Mouse (Mus musculus) left cerebral cortex, postnatal 14 days (tissue): ENCODE measurements at regions not wholly inside any gene's neighbourhood (a gene's known extent, or its start where the extent isn't known, plus 50 kb on each side); places are given as distances from the start of the nearest gene placed in this dataset.

Experiments used
- DNase-seq, 2 experiments: peaks; one replicate each; pipeline ENCODE4 v3.0.0; 2021 to 2022; ENCODE audit warnings: low spot score in 2 of 2, mixed read lengths in 1 of 2
- intact Hi-C: fragments of 180-260 bp; cut with DNase I; formaldehyde crosslinking; loops from one replicate; pipeline ENCODE4 v1.15.1; 2025

GRCm38 (mm10) chr12:35734371-35734770 is 191.0 kb upstream of the Agr3 start:
- intact Hi-C loops = no loop called here
- DNase-seq = no peak

GRCm38 (mm10) chr12:35733580-35733979 is 191.8 kb upstream of the Agr3 start:
- intact Hi-C loops = no loop called here
- no peak for DNase-seq

GRCm38 (mm10) chr12:35725910-35726309 is 191.1 kb upstream of the Ahr start:
- DNase-seq = peak; percentile 15 to 42

GRCm38 (mm10) chr12:35724132-35724531 is 189.3 kb upstream of the Ahr start:
- intact Hi-C loops = no loop called here
- no peak for DNase-seq

More at GRCm38 (mm10) chr12:35725910-35726309, 191.1 kb upstream of the Ahr start:
- intact Hi-C loops = no loop called here

- intact Hi-C loops = no loop called here
- no peak for DNase-seq
Measured at GRCm38 (mm10) chr12:35712671-35713070, 177.8 kb upstream of the Ahr start.

- intact Hi-C loops = no loop called here
- DNase-seq = no peak
Measured at GRCm38 (mm10) chr12:35711549-35712070, 176.8 kb upstream of the Ahr start.

- no peak for DNase-seq
- intact Hi-C loops = no loop called here
Measured at GRCm38 (mm10) chr12:35710323-35710722, 175.5 kb upstream of the Ahr start.

GRCm38 (mm10) chr12:35703479-35703878 is 168.6 kb upstream of the Ahr start:
- DNase-seq = no peak

GRCm38 (mm10) chr12:35702674-35703073 is 167.8 kb upstream of the Ahr start:
- intact Hi-C loops = no loop called here

More at GRCm38 (mm10) chr12:35703479-35703878, 168.6 kb upstream of the Ahr start:
- intact Hi-C loops = no loop called here

GRCm38 (mm10) chr12:35694253-35694652 is 159.4 kb upstream of the Ahr start:
- DNase-seq = no peak

More at GRCm38 (mm10) chr12:35702674-35703073, 167.8 kb upstream of the Ahr start:
- DNase-seq = no peak

GRCm38 (mm10) chr12:35690914-35691313 is 156.1 kb upstream of the Ahr start:
- DNase-seq = no peak
- intact Hi-C loops = no loop called here

More at GRCm38 (mm10) chr12:35694253-35694652, 159.4 kb upstream of the Ahr start:
- intact Hi-C loops = no loop called here

GRCm38 (mm10) chr12:35686231-35686630 is 151.4 kb upstream of the Ahr start:
- no peak for DNase-seq

GRCm38 (mm10) chr12:35685189-35685588 is 150.4 kb upstream of the Ahr start:
- intact Hi-C loops = no loop called here
- peak in 1 of 2 experiments; percentile 2 for DNase-seq

More at GRCm38 (mm10) chr12:35686231-35686630, 151.4 kb upstream of the Ahr start:
- intact Hi-C loops = no loop called here

GRCm38 (mm10) chr12:35681864-35682449 is 147.1 kb upstream of the Ahr start:
- no peak for DNase-seq
- intact Hi-C loops = no loop called here

GRCm38 (mm10) chr12:35679903-35680302 is 145.1 kb upstream of the Ahr start:
- no peak for DNase-seq
- intact Hi-C loops = loop anchor here (10.0 kb wide), 1 partner anchor 145 kb away; the partner anchor contains the start of gene Ahr

- intact Hi-C loops = loop anchor here (10.0 kb wide), 1 partner anchor 144 kb away; the partner anchor contains the start of gene Ahr
- DNase-seq = no peak
Measured at GRCm38 (mm10) chr12:35679025-35679424, 144.2 kb upstream of the Ahr start.

- intact Hi-C loops = loop anchor here (10.0 kb wide), 1 partner anchor 140 kb away; the partner anchor contains the start of gene Ahr
- DNase-seq = peak; percentile 3 to 19
Measured at GRCm38 (mm10) chr12:35674487-35674886, 139.6 kb upstream of the Ahr start.

GRCm38 (mm10) chr12:35670980-35671379 is 136.1 kb upstream of the Ahr start:
- DNase-seq = no peak
- intact Hi-C loops = loop anchor here (10.0 kb wide), 1 partner anchor 136 kb away; the partner anchor contains the start of gene Ahr

- intact Hi-C loops = no loop called here
- no peak for DNase-seq
Measured at GRCm38 (mm10) chr12:35668716-35669115, 133.9 kb upstream of the Ahr start.

GRCm38 (mm10) chr12:35667705-35668104 is 132.9 kb upstream of the Ahr start:
- intact Hi-C loops = no loop called here
- DNase-seq = no peak

- DNase-seq = no peak
- intact Hi-C loops = no loop called here
Measured at GRCm38 (mm10) chr12:35667218-35667617, 132.4 kb upstream of the Ahr start.
